8 mouse cellular contexts compared by ENCODE assay signal in the genomic region with DNA sequence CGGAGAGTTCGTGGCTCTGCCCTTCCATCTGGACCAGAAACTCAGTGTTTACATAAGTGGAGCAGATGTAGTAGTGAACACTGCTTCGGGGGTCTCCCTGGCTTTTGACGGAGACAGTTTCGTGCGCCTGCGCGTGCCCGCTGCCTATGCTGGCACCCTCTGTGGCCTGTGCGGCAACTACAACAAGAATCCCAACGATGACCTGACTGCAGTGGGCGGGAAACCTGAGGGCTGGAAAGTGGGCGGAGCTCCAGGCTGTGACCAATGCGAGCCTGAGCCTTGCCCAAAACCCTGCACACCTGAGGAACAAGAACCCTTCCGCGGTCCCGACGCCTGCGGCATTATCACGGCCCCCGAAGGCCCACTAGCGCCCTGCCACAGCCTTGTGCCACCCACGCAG. TPM values are rescaled to one million over a fixed set of nuclear protein-coding genes. Genes with fewer than 3 reads are reported as not detected.
DNase-seq lines count a peak whose midpoint lies in the region; ATAC-seq lines count a peak whose summit lies in the region.

No protein-coding gene starts in this region.

- intact Hi-C loops in left cerebral cortex, postnatal 36 days (cut with DNase I): no loop called here

- ATAC-seq in hindbrain, embryonic 13.5 days (ENCODE audit: low FRiP score): no peak
- ATAC-seq in limb, embryonic 15.5 days (ENCODE audit: insufficient number of reproducible peaks, low FRiP score, low TSS enrichment, low read depth): no peak
- peak; percentile 19; the same call in 1 of the 2 replicates for ATAC-seq in neural tube, embryonic 13.5 days (ENCODE audit: low read depth)

- peak overlapping the region; percentile 48 for H3K4me2 ChIP-seq in hindbrain, embryonic 13.5 days
- H3K4me2 ChIP-seq in limb, embryonic 15.5 days: peak overlapping the region; percentile 34
- H3K4me2 ChIP-seq in neural tube, embryonic 13.5 days: peak overlapping the region; percentile 43

- H3K9me3 ChIP-seq in hindbrain, embryonic 13.5 days: no peaks in the 10 kb centered on the region
- H3K9me3 ChIP-seq in limb, embryonic 15.5 days: no peaks in the 10 kb centered on the region
- no peaks in the 10 kb centered on the region for H3K9me3 ChIP-seq in neural tube, embryonic 13.5 days

- peaks cover 18% of the 10 kb centered on the region for H3K27me3 ChIP-seq in hindbrain, embryonic 13.5 days
- H3K27me3 ChIP-seq in limb, embryonic 15.5 days: peaks cover 7% of the 10 kb centered on the region; the same call in 1 of the 2 replicates
- peaks cover 11% of the 10 kb centered on the region; the same call in 1 of the 2 replicates for H3K27me3 ChIP-seq in neural tube, embryonic 13.5 days

- no peak overlapping the region for H3K9ac ChIP-seq in hindbrain, embryonic 13.5 days
- no peak overlapping the region for H3K9ac ChIP-seq in limb, embryonic 15.5 days
- 0 out of 2 replicates have a peak overlapping the region, but pooled peaks have one; percentile 17 for H3K9ac ChIP-seq in neural tube, embryonic 13.5 days

- DNase-seq in cerebellum, adult 11-12 months: peak; percentile 4
- no peak for DNase-seq in cerebellum, adult 8-10 months
- peak; percentile 59 for DNase-seq in embryo, embryonic 10 days (ENCODE audit: low spot score)
- no peak for DNase-seq in right cerebral cortex, postnatal 25 days
- DNase-seq in left cerebral cortex, postnatal 36 days (ENCODE audit: low spot score in 2 of 2): no peak

- peak overlapping the region; percentile 26 for H3K4me3 ChIP-seq in hindbrain, embryonic 13.5 days
- 0 out of 2 replicates have a peak overlapping the region, but pooled peaks have one; percentile 10 for H3K4me3 ChIP-seq in limb, embryonic 15.5 days
- peak overlapping the region; percentile 17 for H3K4me3 ChIP-seq in neural tube, embryonic 13.5 days

- no peak overlapping the region for H3K27ac ChIP-seq in hindbrain, embryonic 13.5 days
- H3K27ac ChIP-seq in limb, embryonic 15.5 days: no peak overlapping the region
- no peak overlapping the region for H3K27ac ChIP-seq in neural tube, embryonic 13.5 days (replicated peaks)

- H3K36me3 ChIP-seq in hindbrain, embryonic 13.5 days: no peaks in the 10 kb centered on the region
- H3K36me3 ChIP-seq in limb, embryonic 15.5 days: no peaks in the 10 kb centered on the region
- no peaks in the 10 kb centered on the region for H3K36me3 ChIP-seq in neural tube, embryonic 13.5 days

- 7% methylated on average over 23 of the region's 23 CpGs for WGBS in hindbrain, embryonic 13.5 days
- 3% methylated on average over 23 of the region's 23 CpGs for WGBS in limb, embryonic 15.5 days
- 4% methylated on average over 23 of the region's 23 CpGs for WGBS in neural tube, embryonic 13.5 days

- peaks cover 6% of the 10 kb centered on the region; the same call in 1 of the 2 replicates for H3K4me1 ChIP-seq in hindbrain, embryonic 13.5 days (replicated peaks)
- H3K4me1 ChIP-seq in limb, embryonic 15.5 days: peaks cover 4% of the 10 kb centered on the region; the same call in 1 of the 2 replicates
- peaks cover 4% of the 10 kb centered on the region; the same call in 1 of the 2 replicates for H3K4me1 ChIP-seq in neural tube, embryonic 13.5 days (replicated peaks)

RNA-seq across cellular contexts. Expression of gene 9530053A07Rik, which starts 24.6 kb away (rescaled TPM):
- 0.06 and 0.16 TPM in 2 replicates for polyA plus RNA-seq in hindbrain, embryonic 13.5 days (2015; fragmentation: Nextera tagmentation; extraction: Ambion mirVana)
- not detected in 2 replicates for polyA plus RNA-seq in limb, embryonic 15.5 days (2015; fragmentation: Nextera tagmentation; extraction: Ambion mirVana)
- polyA plus RNA-seq in neural tube, embryonic 13.5 days (2015; fragmentation: Nextera tagmentation; extraction: Ambion mirVana): 0.06 and 0.07 TPM in 2 replicates
- total RNA-seq in left cerebral cortex, postnatal 36 days (2021): under 1 TPM; 0.07 TPM

RNA-seq across cellular contexts. Expression of gene Fcgbp, which starts 33.6 kb away (rescaled TPM):
- polyA plus RNA-seq in hindbrain, embryonic 13.5 days (2015; fragmentation: Nextera tagmentation; extraction: Ambion mirVana): 0.09 TPM in 1 of 2 replicates, not detected in the other
- 0.13 and 0.22 TPM in 2 replicates for polyA plus RNA-seq in limb, embryonic 15.5 days (2015; fragmentation: Nextera tagmentation; extraction: Ambion mirVana)
- polyA plus RNA-seq in neural tube, embryonic 13.5 days (2015; fragmentation: Nextera tagmentation; extraction: Ambion mirVana): 0.14 TPM in 1 of 2 replicates, not detected in the other
- under 1 TPM; 0.20 to 0.32 TPM for total RNA-seq in left cerebral cortex, postnatal 36 days (2021)

RNA-seq across cellular contexts. Expression of gene Psmc4, which starts 54.8 kb away (rescaled TPM):
- polyA plus RNA-seq in hindbrain, embryonic 13.5 days (2015; fragmentation: Nextera tagmentation; extraction: Ambion mirVana): 304 and 316 TPM in 2 replicates
- 279 and 292 TPM in 2 replicates for polyA plus RNA-seq in limb, embryonic 15.5 days (2015; fragmentation: Nextera tagmentation; extraction: Ambion mirVana)
- polyA plus RNA-seq in neural tube, embryonic 13.5 days (2015; fragmentation: Nextera tagmentation; extraction: Ambion mirVana): 292 and 295 TPM in 2 replicates
- 100 to 1,000 TPM; 120 to 132 TPM for total RNA-seq in left cerebral cortex, postnatal 36 days (2021)

Comparison
In these comparisons a context has a peak if more than half of its experiments do, and no peak if none do; other contexts are left out.
1. DNase-seq: peak in cerebellum, adult 11-12 months (single experiment) and embryo, embryonic 10 days (single experiment); none in cerebellum, adult 8-10 months (single experiment), right cerebral cortex, postnatal 25 days (single experiment) and left cerebral cortex, postnatal 36 days (0 of 2).
2. Peak in every context shown above with its lines, with median percentiles within 50 percentile points of each other: H3K4me2 ChIP-seq and H3K4me3 ChIP-seq.